Mouse (Mus musculus): ENCODE measurements around the gene Thap7.

Gene Thap7

GRCm38 (mm10) chr16:17491154-17491553 lies 39.8 kb downstream of the Thap7 start:
- intact Hi-C loops (cut with DNase I): no loop called here

- intact Hi-C loops (cut with DNase I): no loop called here
Measured at GRCm38 (mm10) chr16:17489469-17490111, 41.3 kb downstream of the Thap7 start, which contains the start of gene Aifm3. TSS of gene Aifm3 (plus strand) at chr16:17489611.

- intact Hi-C loops (cut with DNase I): no loop called here
Measured at GRCm38 (mm10) chr16:17488478-17489468, 42.2 kb downstream of the Thap7 start.

GRCm38 (mm10) chr16:17486505-17486904 lies 44.4 kb downstream of the Thap7 start:
- intact Hi-C loops (cut with DNase I): no loop called here

DNA sequence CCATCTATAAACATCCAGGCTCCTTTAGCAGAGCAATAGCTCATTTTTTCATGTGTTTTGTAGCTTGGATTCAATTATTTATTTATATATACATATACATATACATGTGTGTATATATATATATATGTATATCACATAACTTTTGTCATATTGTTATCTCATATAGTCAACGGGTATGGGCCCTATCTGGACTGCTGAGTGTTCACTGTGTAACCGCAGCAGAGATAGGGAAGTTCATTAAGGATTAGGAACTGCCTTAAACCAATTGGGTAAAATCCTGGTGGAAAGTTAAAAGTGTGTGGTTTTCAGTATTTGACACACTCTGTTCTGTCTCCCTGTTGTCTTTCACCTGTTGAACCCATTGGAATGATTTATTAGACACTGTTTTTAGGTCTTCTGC lies 49.5 kb downstream of the Thap7 start:
- intact Hi-C loops (cut with DNase I): no loop called here

DNA sequence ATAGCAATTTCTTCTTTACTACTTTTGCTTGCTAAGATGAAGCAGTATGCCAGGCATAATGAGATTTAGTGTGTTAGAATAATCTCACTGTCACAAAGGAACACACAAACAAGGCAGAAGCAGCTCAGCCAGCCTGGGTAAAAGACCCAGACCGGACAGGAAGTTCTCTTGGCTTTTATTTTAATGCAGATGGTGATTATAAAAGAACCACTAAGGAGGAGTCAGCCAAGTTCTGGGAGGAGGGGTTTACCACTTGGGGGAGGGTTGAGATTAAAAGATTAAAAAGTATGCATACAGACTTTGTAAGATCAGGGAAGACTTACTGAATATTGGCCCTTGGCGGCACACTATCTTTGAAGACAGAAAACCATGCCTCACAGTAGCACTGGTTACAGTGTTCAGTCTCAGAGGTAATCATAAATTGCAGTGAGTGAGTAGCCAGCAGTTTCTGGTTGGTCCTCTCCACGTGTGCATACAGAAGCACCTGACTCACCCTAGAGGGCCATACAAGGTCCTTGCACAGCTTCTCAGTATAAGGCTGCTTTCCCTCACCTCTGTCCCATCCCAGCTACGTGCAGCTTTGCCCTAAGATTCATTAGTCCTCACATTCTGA lies 52.5 kb downstream of the Thap7 start:
- intact Hi-C loops (cut with DNase I): no loop called here
